Mouse (Mus musculus): Measurements from ENCODE around the gene Cacna2d1.

- TF ChIP-seq CTCF (IDR thresholded peaks at IDR 0.05; ENCODE audit: low read depth) (no peak), EP300 (IDR thresholded peaks at IDR 0.05; ENCODE audit: low read depth) (no peak)
Measured at GRCm38 (mm10) chr5:15997190-15997589, 62.7 kb downstream of the Cacna2d1 start.

Measured in liver, embryonic 14.5 days (tissue).